Mouse (Mus musculus): ENCODE measurements around the gene Lrba. TPM values are rescaled to one million over a fixed set of nuclear protein-coding genes. Genes with fewer than 3 reads are reported as not detected.

The Lrba gene
- polyA plus RNA-seq, 1 experiment from 2014 or later = 3.2 TPM

- Histone ChIP-seq H3K27me3 (no peaks in the 10 kb centered on the region), H3K27ac (no peak overlapping the region), H3K9ac (no peak overlapping the region), H3K4me3 (no peak overlapping the region), H3K36me3 (no peaks in the 10 kb centered on the region), H3K9me3 (no peaks in the 10 kb centered on the region), H3K4me2 (no peak overlapping the region), H3K4me1 (no peaks in the 10 kb centered on the region)
- ATAC-seq (ENCODE audit: borderline replicate concordance, extremely low read depth, low FRiP score, low TSS enrichment) = no peak
- 42% methylated on average over 2 of the region's 2 CpGs for WGBS
Observed at GRCm38 (mm10) chr3:86382557-86382956, 158.1 kb downstream of the Lrba start.

- H3K9ac ChIP-seq = no peak overlapping the region
- no peaks in the 10 kb centered on the region for H3K4me1 ChIP-seq
- no peaks in the 10 kb centered on the region for H3K36me3 ChIP-seq
- no peak overlapping the region for H3K4me2 ChIP-seq
- no peak overlapping the region for H3K27ac ChIP-seq
- H3K4me3 ChIP-seq = no peak overlapping the region
- H3K9me3 ChIP-seq = no peaks in the 10 kb centered on the region
- ATAC-seq (ENCODE audit: borderline replicate concordance, extremely low read depth, low FRiP score, low TSS enrichment) = no peak
- 81% methylated on average over 1 of the region's 1 CpGs for WGBS
- H3K27me3 ChIP-seq = no peaks in the 10 kb centered on the region
Observed at GRCm38 (mm10) chr3:86385047-86385446, 160.6 kb downstream of the Lrba start.

- Histone ChIP-seq H3K36me3 (no peaks in the 10 kb centered on the region), H3K9me3 (no peaks in the 10 kb centered on the region), H3K9ac (no peak overlapping the region), H3K4me3 (no peak overlapping the region), H3K27ac (no peak overlapping the region), H3K4me1 (no peaks in the 10 kb centered on the region), H3K4me2 (no peak overlapping the region), H3K27me3 (no peaks in the 10 kb centered on the region)
- WGBS = 80% methylated on average over 4 of the region's 4 CpGs
- no peak for ATAC-seq (ENCODE audit: borderline replicate concordance, extremely low read depth, low FRiP score, low TSS enrichment)
Observed at GRCm38 (mm10) chr3:86386246-86386645, 161.8 kb downstream of the Lrba start.

- H3K4me1 ChIP-seq = no peaks in the 10 kb centered on the region
- no peaks in the 10 kb centered on the region for H3K9me3 ChIP-seq
- no peak overlapping the region for H3K4me3 ChIP-seq
- ATAC-seq (ENCODE audit: borderline replicate concordance, extremely low read depth, low FRiP score, low TSS enrichment) = no peak
- H3K27ac ChIP-seq = no peak overlapping the region
- 85% methylated on average over 2 of the region's 2 CpGs for WGBS
- H3K4me2 ChIP-seq = no peak overlapping the region
- H3K9ac ChIP-seq = no peak overlapping the region
- no peaks in the 10 kb centered on the region for H3K36me3 ChIP-seq
- H3K27me3 ChIP-seq = no peaks in the 10 kb centered on the region
Observed at GRCm38 (mm10) chr3:86423828-86424227, 199.3 kb downstream of the Lrba start.

GRCm38 (mm10) chr3:86426733-86427132 lies 202.3 kb downstream of the Lrba start:
- Histone ChIP-seq H3K4me3 (no peak overlapping the region), H3K36me3 (no peaks in the 10 kb centered on the region), H3K4me1 (no peaks in the 10 kb centered on the region), H3K27ac (no peak overlapping the region), H3K27me3 (no peaks in the 10 kb centered on the region), H3K9ac (no peak overlapping the region), H3K4me2 (no peak overlapping the region), H3K9me3 (no peaks in the 10 kb centered on the region)
- WGBS = 70% methylated on average over 1 of the region's 1 CpGs
- ATAC-seq (ENCODE audit: borderline replicate concordance, extremely low read depth, low FRiP score, low TSS enrichment) = no peak

- Histone ChIP-seq H3K36me3 (no peaks in the 10 kb centered on the region), H3K27ac (no peak overlapping the region), H3K4me3 (no peak overlapping the region), H3K4me1 (no peaks in the 10 kb centered on the region), H3K9ac (no peak overlapping the region), H3K9me3 (no peaks in the 10 kb centered on the region), H3K27me3 (no peaks in the 10 kb centered on the region), H3K4me2 (no peak overlapping the region)
- WGBS = 75% methylated on average over 4 of the region's 4 CpGs
- ATAC-seq (ENCODE audit: borderline replicate concordance, extremely low read depth, low FRiP score, low TSS enrichment) = no peak
Observed at GRCm38 (mm10) chr3:86443497-86443896, 219.0 kb downstream of the Lrba start.

GRCm38 (mm10) chr3:86451211-86451610 lies 226.7 kb downstream of the Lrba start:
- no peak overlapping the region for H3K27ac ChIP-seq
- H3K9me3 ChIP-seq = no peaks in the 10 kb centered on the region
- H3K36me3 ChIP-seq = no peaks in the 10 kb centered on the region
- no peak overlapping the region for H3K4me3 ChIP-seq
- H3K9ac ChIP-seq = no peak overlapping the region
- H3K4me2 ChIP-seq = no peak overlapping the region
- no peaks in the 10 kb centered on the region for H3K27me3 ChIP-seq
- WGBS = 93% methylated on average over 2 of the region's 2 CpGs
- H3K4me1 ChIP-seq = no peaks in the 10 kb centered on the region
- no peak for ATAC-seq (ENCODE audit: borderline replicate concordance, extremely low read depth, low FRiP score, low TSS enrichment)

GRCm38 (mm10) chr3:86461582-86461981 lies 237.1 kb downstream of the Lrba start:
- Histone ChIP-seq H3K27ac (no peak overlapping the region), H3K9ac (no peak overlapping the region), H3K27me3 (no peaks in the 10 kb centered on the region), H3K4me3 (no peak overlapping the region), H3K36me3 (no peaks in the 10 kb centered on the region), H3K9me3 (no peaks in the 10 kb centered on the region), H3K4me2 (no peak overlapping the region), H3K4me1 (0 out of 2 replicates have a peak, but pooled peaks cover 6% of the 10 kb centered on the region)
- WGBS = 33% methylated on average over 3 of the region's 3 CpGs
- no peak for ATAC-seq (ENCODE audit: borderline replicate concordance, extremely low read depth, low FRiP score, low TSS enrichment)

- Histone ChIP-seq H3K36me3 (no peaks in the 10 kb centered on the region), H3K9me3 (no peaks in the 10 kb centered on the region), H3K27me3 (no peaks in the 10 kb centered on the region), H3K4me3 (no peak overlapping the region), H3K9ac (no peak overlapping the region), H3K27ac (no peak overlapping the region), H3K4me1 (no peaks in the 10 kb centered on the region), H3K4me2 (no peak overlapping the region)
- WGBS = 76% methylated on average over 1 of the region's 1 CpGs
- no peak for ATAC-seq (ENCODE audit: borderline replicate concordance, extremely low read depth, low FRiP score, low TSS enrichment)
Observed at GRCm38 (mm10) chr3:86489992-86490391, 265.5 kb downstream of the Lrba start.

GRCm38 (mm10) chr3:86500586-86500985 lies 276.1 kb downstream of the Lrba start:
- no peaks in the 10 kb centered on the region for H3K4me1 ChIP-seq
- H3K27ac ChIP-seq = no peak overlapping the region
- no peaks in the 10 kb centered on the region for H3K36me3 ChIP-seq
- no peak overlapping the region for H3K9ac ChIP-seq
- no peak overlapping the region for H3K4me3 ChIP-seq
- no peak for ATAC-seq (ENCODE audit: borderline replicate concordance, extremely low read depth, low FRiP score, low TSS enrichment)
- H3K4me2 ChIP-seq = no peak overlapping the region
- H3K9me3 ChIP-seq = no peaks in the 10 kb centered on the region
- H3K27me3 ChIP-seq = no peaks in the 10 kb centered on the region

- Histone ChIP-seq H3K4me3 (no peak overlapping the region), H3K36me3 (no peaks in the 10 kb centered on the region), H3K27ac (no peak overlapping the region), H3K9me3 (no peaks in the 10 kb centered on the region), H3K9ac (no peak overlapping the region), H3K4me2 (no peak overlapping the region), H3K27me3 (no peaks in the 10 kb centered on the region), H3K4me1 (no peaks in the 10 kb centered on the region)
- no peak for ATAC-seq (ENCODE audit: borderline replicate concordance, extremely low read depth, low FRiP score, low TSS enrichment)
- WGBS = 69% methylated on average over 2 of the region's 2 CpGs
Observed at GRCm38 (mm10) chr3:86518506-86519109, 294.1 kb downstream of the Lrba start.

GRCm38 (mm10) chr3:86522880-86523505 lies 298.5 kb downstream of the Lrba start:
- Histone ChIP-seq H3K4me3 (no peak overlapping the region), H3K27me3 (no peaks in the 10 kb centered on the region), H3K36me3 (no peaks in the 10 kb centered on the region), H3K27ac (no peak overlapping the region), H3K9me3 (no peaks in the 10 kb centered on the region), H3K4me2 (no peak overlapping the region), H3K9ac (no peak overlapping the region), H3K4me1 (no peaks in the 10 kb centered on the region)
- WGBS = 83% methylated on average over 3 of the region's 3 CpGs
- ATAC-seq (ENCODE audit: borderline replicate concordance, extremely low read depth, low FRiP score, low TSS enrichment) = no peak
